Mouse (Mus musculus): Measurements from ENCODE around the gene Pgs1. TPM values are rescaled to one million over a fixed set of nuclear protein-coding genes. Genes with fewer than 3 reads are reported as not detected.

Pgs1 gene
- polyA plus RNA-seq, 1 experiment: 65.8 TPM

DNA sequence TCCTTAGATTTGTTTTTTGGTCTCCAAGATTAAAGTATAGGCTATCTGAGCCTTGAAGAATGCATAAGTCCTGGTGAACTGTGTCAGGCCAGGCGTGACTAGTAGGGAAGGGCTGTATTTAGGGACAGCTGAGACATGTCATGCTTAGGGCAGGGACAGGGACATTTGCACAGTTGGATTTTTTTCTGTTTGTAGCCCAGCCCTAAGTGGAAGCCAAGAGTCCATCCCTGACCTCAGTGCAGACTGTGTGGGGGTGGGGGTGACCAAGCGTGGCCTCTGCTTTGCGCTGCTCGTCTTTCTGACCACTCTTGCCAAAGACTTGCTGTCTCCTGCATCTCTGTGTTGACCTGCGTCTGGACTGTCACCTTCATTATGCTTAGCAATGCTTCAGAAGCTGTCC lies 18.1 kb downstream of the Pgs1 start:
- no peak for TF ChIP-seq MYOG (IDR thresholded peaks at IDR 0.05; ENCODE audit: control insufficient read depth, extremely low read depth, insufficient read length)
- TF ChIP-seq FOSL1 (IDR thresholded peaks at IDR 0.05; ENCODE audit: insufficient read depth, low read length, poor library complexity, severe bottlenecking): no peak
- no peak for TF ChIP-seq USF1 (IDR thresholded peaks at IDR 0.05; ENCODE audit: low read depth)
- no peak for TF ChIP-seq MAX (IDR thresholded peaks at IDR 0.05)
- TF ChIP-seq CEBPB (IDR thresholded peaks at IDR 0.05; ENCODE audit: low read depth): no peak
- no peak for TF ChIP-seq CTCF (IDR thresholded peaks at IDR 0.05; ENCODE audit: control insufficient read depth, insufficient read depth, insufficient read length)
- no peak for TF ChIP-seq MYOD1 (IDR thresholded peaks at IDR 0.05; ENCODE audit: control insufficient read depth, insufficient read length, low read depth)
- Histone ChIP-seq H3ac (ENCODE audit: control insufficient read depth, insufficient read length, low read depth) (no peak overlapping the region), H3K4me3 (ENCODE audit: insufficient read depth, poor library complexity, severe bottlenecking) (no peak overlapping the region), H3K27me3 (ENCODE audit: control insufficient read depth, insufficient read depth, insufficient read length) (no peaks in the 10 kb centered on the region), H3K79me3 (ENCODE audit: low read depth) (peaks cover 62% of the 10 kb centered on the region), H3K36me3 (ENCODE audit: control insufficient read depth, insufficient read depth) (peaks cover 66% of the 10 kb centered on the region), H3K79me2 (ENCODE audit: control insufficient read depth, insufficient read depth) (peaks cover 85% of the 10 kb centered on the region)

DNA sequence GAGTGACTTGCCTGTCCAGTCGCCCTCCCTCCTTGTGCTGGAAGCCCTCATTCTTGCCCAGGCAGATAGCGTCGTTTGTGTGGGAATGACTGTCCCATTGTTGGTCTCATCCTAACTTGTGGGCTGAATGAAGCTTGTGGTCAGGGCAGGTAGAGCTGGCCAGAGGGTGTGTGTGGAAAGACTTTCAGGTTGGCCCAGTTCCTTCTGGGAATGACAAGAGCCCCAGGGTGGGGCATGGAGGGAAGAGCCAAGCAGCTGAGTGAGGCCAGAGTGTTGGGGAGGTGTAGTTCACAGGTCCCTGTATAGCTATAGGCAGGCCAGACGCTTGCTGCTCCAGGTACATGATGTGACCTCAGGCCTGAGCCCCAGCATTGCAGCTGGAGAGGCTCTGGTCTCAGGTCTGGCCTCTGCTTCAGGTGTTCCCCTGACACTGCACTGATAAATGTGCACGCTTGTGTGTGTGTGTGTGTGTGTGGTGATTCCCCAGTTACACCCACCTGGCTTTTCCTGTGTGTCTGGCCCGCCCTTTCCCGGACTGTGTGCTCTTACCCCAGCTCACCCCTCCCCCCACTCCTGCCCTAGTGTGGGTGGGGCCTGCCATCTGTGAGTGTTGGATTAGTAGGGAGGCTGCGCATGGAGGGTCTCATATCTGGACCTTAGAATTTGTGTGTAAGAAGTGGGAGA lies 21.5 kb downstream of the Pgs1 start:
- Histone ChIP-seq H3K27me3 (ENCODE audit: control insufficient read depth, insufficient read depth, insufficient read length) (no peaks in the 10 kb centered on the region), H3K4me3 (ENCODE audit: insufficient read depth, poor library complexity, severe bottlenecking) (no peak overlapping the region), H3K79me2 (ENCODE audit: control insufficient read depth, insufficient read depth) (peaks cover 85% of the 10 kb centered on the region), H3K36me3 (ENCODE audit: control insufficient read depth, insufficient read depth) (peaks cover 48% of the 10 kb centered on the region), H3ac (ENCODE audit: control insufficient read depth, insufficient read length, low read depth) (no peak overlapping the region), H3K79me3 (ENCODE audit: low read depth) (peaks cover 67% of the 10 kb centered on the region)
- TF ChIP-seq MYOD1 (IDR thresholded peaks at IDR 0.05; ENCODE audit: control insufficient read depth, insufficient read length, low read depth) (no peak), CEBPB (IDR thresholded peaks at IDR 0.05; ENCODE audit: low read depth) (no peak), USF1 (IDR thresholded peaks at IDR 0.05; ENCODE audit: low read depth) (no peak), FOSL1 (IDR thresholded peaks at IDR 0.05; ENCODE audit: insufficient read depth, low read length, poor library complexity, severe bottlenecking) (no peak), MAX (IDR thresholded peaks at IDR 0.05) (no peak), CTCF (IDR thresholded peaks at IDR 0.05; ENCODE audit: control insufficient read depth, insufficient read depth, insufficient read length) (no peak), MYOG (IDR thresholded peaks at IDR 0.05; ENCODE audit: control insufficient read depth, extremely low read depth, insufficient read length) (no peak)

DNA sequence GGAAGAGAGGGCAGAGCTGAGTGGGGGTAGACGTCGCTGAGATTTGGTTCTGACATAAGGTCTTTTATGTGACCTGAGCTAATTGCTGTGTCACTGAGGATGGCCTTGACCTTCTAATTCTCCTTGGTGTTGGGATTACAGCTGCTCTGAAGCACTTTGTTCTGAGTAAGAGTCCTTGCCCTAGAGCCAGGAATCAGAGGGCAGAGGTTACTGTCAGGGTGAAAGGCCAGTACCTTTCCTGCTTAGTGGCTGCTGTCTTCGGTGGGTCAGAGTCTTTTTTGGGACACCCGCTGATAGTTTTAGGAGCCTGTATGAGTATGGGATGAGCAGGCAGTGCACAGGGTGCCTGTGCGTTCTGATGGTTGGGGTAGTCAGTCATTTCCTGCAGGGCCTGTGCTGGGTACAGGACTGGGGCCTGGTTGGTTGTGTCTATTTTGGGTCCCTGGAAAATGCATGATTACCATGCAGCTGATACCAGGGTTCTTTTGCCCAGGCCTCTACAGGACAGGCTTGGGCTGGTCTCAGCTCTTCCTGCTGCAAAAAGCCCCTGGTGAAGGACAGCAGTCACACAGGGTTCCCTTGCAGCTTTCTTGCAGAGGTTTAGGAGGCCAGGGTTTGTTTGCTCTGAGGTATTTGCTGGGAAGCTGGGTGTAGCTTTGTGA lies 22.2 kb downstream of the Pgs1 start:
- H3K79me3 ChIP-seq (ENCODE audit: low read depth): peaks cover 70% of the 10 kb centered on the region
- no peak overlapping the region for H3K4me3 ChIP-seq (ENCODE audit: insufficient read depth, poor library complexity, severe bottlenecking)
- H3K79me2 ChIP-seq (ENCODE audit: control insufficient read depth, insufficient read depth): peaks cover 90% of the 10 kb centered on the region
- TF ChIP-seq CTCF (IDR thresholded peaks at IDR 0.05; ENCODE audit: control insufficient read depth, insufficient read depth, insufficient read length): no peak
- no peaks in the 10 kb centered on the region for H3K27me3 ChIP-seq (ENCODE audit: control insufficient read depth, insufficient read depth, insufficient read length)
- H3ac ChIP-seq (ENCODE audit: control insufficient read depth, insufficient read length, low read depth): no peak overlapping the region
- H3K36me3 ChIP-seq (ENCODE audit: control insufficient read depth, insufficient read depth): peaks cover 42% of the 10 kb centered on the region

DNA sequence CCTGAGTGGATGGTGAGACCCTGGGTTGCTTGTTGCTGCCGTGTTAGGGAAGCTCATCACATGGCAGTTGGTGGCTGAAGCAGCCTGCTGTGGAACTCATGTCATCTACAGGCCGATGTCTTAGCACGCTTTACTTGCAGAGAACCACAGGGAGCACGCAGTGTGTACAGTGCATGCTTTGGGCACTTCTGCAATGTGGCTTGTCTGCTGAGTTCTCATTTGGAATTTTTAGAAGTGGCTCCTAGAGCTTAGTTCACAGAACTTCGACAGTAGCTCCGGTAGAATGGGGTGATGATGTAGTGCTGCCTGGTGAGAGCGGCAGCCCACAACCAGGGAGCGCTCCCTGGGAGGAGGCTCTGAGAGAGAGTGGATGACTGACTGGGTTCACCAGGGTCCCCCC lies 22.8 kb downstream of the Pgs1 start:
- Histone ChIP-seq H3ac (ENCODE audit: control insufficient read depth, insufficient read length, low read depth) (no peak overlapping the region), H3K36me3 (ENCODE audit: control insufficient read depth, insufficient read depth) (peaks cover 40% of the 10 kb centered on the region), H3K4me3 (ENCODE audit: insufficient read depth, poor library complexity, severe bottlenecking) (no peak overlapping the region), H3K79me2 (ENCODE audit: control insufficient read depth, insufficient read depth) (peaks cover 96% of the 10 kb centered on the region), H3K79me3 (ENCODE audit: low read depth) (peaks cover 76% of the 10 kb centered on the region), H3K27me3 (ENCODE audit: control insufficient read depth, insufficient read depth, insufficient read length) (no peaks in the 10 kb centered on the region)
- no peak for TF ChIP-seq MAX (IDR thresholded peaks at IDR 0.05)
- no peak for TF ChIP-seq FOSL1 (IDR thresholded peaks at IDR 0.05; ENCODE audit: insufficient read depth, low read length, poor library complexity, severe bottlenecking)
- no peak for TF ChIP-seq CEBPB (IDR thresholded peaks at IDR 0.05; ENCODE audit: low read depth)
- TF ChIP-seq MYOD1 (IDR thresholded peaks at IDR 0.05; ENCODE audit: control insufficient read depth, insufficient read length, low read depth): no peak
- TF ChIP-seq CTCF (IDR thresholded peaks at IDR 0.05; ENCODE audit: control insufficient read depth, insufficient read depth, insufficient read length): no peak
- TF ChIP-seq MYOG (IDR thresholded peaks at IDR 0.05; ENCODE audit: control insufficient read depth, extremely low read depth, insufficient read length): no peak

DNA sequence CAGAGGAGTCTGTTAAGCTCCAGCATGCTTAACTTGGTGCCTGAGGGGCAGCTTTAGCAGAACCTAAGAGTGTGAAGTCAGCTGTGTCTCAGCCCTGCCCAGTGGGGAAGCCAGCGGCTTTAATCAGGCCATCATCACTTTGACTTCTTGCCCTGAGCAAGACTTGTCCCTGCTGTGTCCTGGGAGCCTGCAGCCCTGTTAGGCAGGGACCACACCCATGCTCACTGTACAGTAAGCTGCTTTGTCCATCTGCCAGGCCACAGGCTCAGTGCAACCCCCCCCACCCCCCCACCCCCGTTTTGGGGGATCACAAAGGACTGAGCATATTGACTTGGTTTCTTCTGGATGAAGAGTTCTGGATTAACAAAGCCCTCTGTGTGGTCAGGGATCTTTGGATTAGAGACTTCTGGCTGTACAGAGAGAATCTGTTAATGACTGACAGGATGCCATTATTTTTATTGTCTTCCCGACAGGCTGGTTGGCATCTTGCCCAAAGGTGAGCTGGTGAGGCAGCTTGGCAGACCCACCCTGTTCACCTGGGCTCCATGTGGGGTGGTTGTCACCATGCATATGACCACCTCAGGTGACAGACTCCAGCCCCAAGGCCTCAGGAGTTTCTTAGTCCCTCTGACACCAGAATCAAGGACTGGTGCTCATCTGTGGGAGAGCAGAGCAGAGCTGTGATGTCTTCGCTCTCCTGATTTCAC lies 23.9 kb downstream of the Pgs1 start:
- Histone ChIP-seq H3K79me2 (ENCODE audit: control insufficient read depth, insufficient read depth) (peaks cover 97% of the 10 kb centered on the region), H3K36me3 (ENCODE audit: control insufficient read depth, insufficient read depth) (peaks cover 39% of the 10 kb centered on the region), H3K79me3 (ENCODE audit: low read depth) (peaks cover 82% of the 10 kb centered on the region), H3K27me3 (ENCODE audit: control insufficient read depth, insufficient read depth, insufficient read length) (no peaks in the 10 kb centered on the region), H3ac (ENCODE audit: control insufficient read depth, insufficient read length, low read depth) (no peak overlapping the region), H3K4me3 (ENCODE audit: insufficient read depth, poor library complexity, severe bottlenecking) (no peak overlapping the region)
- no peak for TF ChIP-seq MAX (IDR thresholded peaks at IDR 0.05)
- no peak for TF ChIP-seq MYOG (IDR thresholded peaks at IDR 0.05; ENCODE audit: control insufficient read depth, extremely low read depth, insufficient read length)
- TF ChIP-seq CEBPB (IDR thresholded peaks at IDR 0.05; ENCODE audit: low read depth): no peak
- TF ChIP-seq CTCF (IDR thresholded peaks at IDR 0.05; ENCODE audit: control insufficient read depth, insufficient read depth, insufficient read length): no peak
- TF ChIP-seq MYOD1 (IDR thresholded peaks at IDR 0.05; ENCODE audit: control insufficient read depth, insufficient read length, low read depth): no peak
- no peak for TF ChIP-seq USF1 (IDR thresholded peaks at IDR 0.05; ENCODE audit: low read depth)
- no peak for TF ChIP-seq FOSL1 (IDR thresholded peaks at IDR 0.05; ENCODE audit: insufficient read depth, low read length, poor library complexity, severe bottlenecking)

Measured in C2C12 (cell line).